Mouse (Mus musculus) kidney, embryonic 14.5 days (tissue): Measurements from ENCODE around the gene Fance. TPM values are rescaled to one million over a fixed set of nuclear protein-coding genes. Genes with fewer than 3 reads are reported as not detected.

Source experiments
- ATAC-seq: fragments of 200-750 bp; cut with Nextera tagmentation; 2 replicates; pipeline ENCODE4 v1.8.0; 2017; ENCODE audit warnings: moderate number of reproducible peaks, mild to moderate bottlenecking, moderate TSS enrichment, moderate library complexity; ENCODE audit not compliant: low FRiP score, low TSS enrichment
- H3K27ac ChIP-seq: fragments of 300-500 bp; sonication (generic); 2 replicates; pipeline ENCODE4 v1.5.1; 2014; ENCODE audit warnings: low read depth, mild to moderate bottlenecking, low read length, moderate library complexity, mixed read lengths
- H3K27me3 ChIP-seq: fragments of 300-500 bp; sonication (generic); 2 replicates; pipeline ENCODE4 v1.6.1; 2014; ENCODE audit warnings: mild to moderate bottlenecking, low read length; ENCODE audit not compliant: control insufficient read depth, insufficient read depth
- H3K36me3 ChIP-seq: fragments of 300-500 bp; sonication (generic); 2 replicates; pipeline ENCODE4 v1.6.1; 2014; ENCODE audit warnings: low read length, mixed read lengths; ENCODE audit not compliant: control insufficient read depth, insufficient read depth
- H3K4me1 ChIP-seq: fragments of 300-500 bp; sonication (generic); 2 replicates; pipeline ENCODE4 v1.6.1; 2014; ENCODE audit warnings: low read length, mixed read lengths; ENCODE audit not compliant: control insufficient read depth, insufficient read depth
- H3K4me2 ChIP-seq: fragments of 300-500 bp; sonication (generic); replicated peaks from 2 replicates; pipeline ENCODE4 v1.6.1; 2014; ENCODE audit warnings: low read depth, mild to moderate bottlenecking, low read length
- H3K4me3 ChIP-seq: fragments of 300-500 bp; sonication (generic); 2 replicates; pipeline ENCODE4 v1.5.1; 2014; ENCODE audit warnings: mild to moderate bottlenecking, low read length
- H3K9ac ChIP-seq: fragments of 300-500 bp; sonication (generic); 2 replicates; pipeline ENCODE4 v1.6.1; 2014; ENCODE audit warnings: low read depth, mild to moderate bottlenecking, low read length, moderate library complexity
- H3K9me3 ChIP-seq: fragments of 300-500 bp; sonication (generic); 2 replicates; pipeline ENCODE4 v1.6.1; 2016; ENCODE audit warnings: low read length; ENCODE audit not compliant: control insufficient read depth
- WGBS: fragments of 180-500 bp; shearing (Covaris S2); extraction: QIAGEN DNeasy Blood & Tissue Kit; methylation state at CpG from one replicate; pipeline ENCODE4 v1.1.7; 2014; 5-methylcytosine and 5-hydroxymethylcytosine counted together
- polyA plus RNA-seq: library from polyadenylated mRNA; unstranded; fragments of >200 nt; fragmentation: Nextera tagmentation; extraction: Ambion mirVana; gene quantifications from 2 replicates; pipeline ENCODE4 v1.2.1, GENCODE M21; 2014

The Fance gene
- polyA plus RNA-seq, 1 experiment from 2014 or later, result 31.9 TPM

DNA sequence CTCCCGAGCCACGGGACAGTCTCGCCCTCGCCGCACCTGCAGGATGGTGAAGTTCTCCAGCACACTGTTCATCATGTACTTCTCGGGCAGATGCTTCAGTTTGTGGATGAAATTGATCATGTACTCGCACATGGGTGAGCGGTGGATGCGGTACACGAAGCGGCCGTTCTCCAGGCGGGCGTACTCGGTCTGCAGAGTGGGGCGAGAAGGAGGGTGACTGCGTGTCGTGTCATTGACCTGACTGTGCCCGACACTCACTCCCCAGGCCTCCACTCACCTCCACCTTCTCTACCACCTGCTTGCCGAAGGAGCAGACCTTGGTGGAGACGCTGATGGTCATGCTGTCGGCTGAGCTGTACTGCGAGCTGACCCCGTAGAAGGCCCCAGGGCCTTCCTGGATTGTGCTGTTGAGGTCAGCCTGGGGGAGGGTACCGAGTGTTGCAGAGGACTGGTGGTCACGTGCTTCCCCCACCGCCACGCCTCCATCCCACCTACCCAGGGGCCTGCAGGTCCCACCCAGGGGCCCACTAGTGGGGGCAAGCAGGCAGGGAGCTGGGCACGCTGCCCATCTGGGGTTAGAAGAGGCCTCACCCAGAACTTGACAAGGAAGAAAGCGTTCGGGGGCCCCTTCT is 19.7 kb downstream of the Fance start:
- peaks cover 41% of the 10 kb centered on the region for H3K4me1 ChIP-seq
- H3K27ac ChIP-seq, result peak overlapping the region; percentile 39; the same call in 1 of the 2 replicates
- peak; percentile 8 for ATAC-seq
- no peak overlapping the region for H3K4me2 ChIP-seq
- H3K9ac ChIP-seq, result peak overlapping the region; percentile 29; the same call in 1 of the 2 replicates
- WGBS, result 44% methylated on average over 31 of the region's 31 CpGs
- peaks cover 67% of the 10 kb centered on the region for H3K36me3 ChIP-seq
- no peaks in the 10 kb centered on the region for H3K9me3 ChIP-seq
- no peaks in the 10 kb centered on the region for H3K27me3 ChIP-seq
- H3K4me3 ChIP-seq, result no peak overlapping the region

DNA sequence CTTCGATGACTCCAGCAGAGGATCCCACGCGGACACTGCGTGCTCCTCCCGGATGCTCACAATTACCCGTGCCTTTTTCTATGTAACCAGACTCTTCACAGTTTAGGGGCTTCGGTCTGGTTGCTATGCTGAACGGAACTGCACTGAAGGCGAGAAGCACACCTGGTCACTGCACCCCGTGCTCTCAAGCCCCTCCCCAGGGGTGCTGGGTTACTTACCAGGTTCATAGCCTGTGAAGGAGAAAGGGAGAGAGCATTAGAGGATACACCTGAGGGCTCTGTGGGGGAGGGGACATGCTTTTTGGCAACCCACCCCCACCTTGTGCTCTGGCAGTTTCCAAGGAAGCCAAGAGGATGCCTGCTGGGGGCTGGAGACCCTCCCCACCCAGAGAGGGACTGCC is 21.9 kb downstream of the Fance start:
- peaks cover 33% of the 10 kb centered on the region for H3K4me1 ChIP-seq
- H3K27ac ChIP-seq, result no peak overlapping the region
- no peaks in the 10 kb centered on the region for H3K9me3 ChIP-seq
- no peak overlapping the region for H3K9ac ChIP-seq
- no peak overlapping the region for H3K4me3 ChIP-seq
- ATAC-seq, result no peak
- no peak overlapping the region for H3K4me2 ChIP-seq
- H3K36me3 ChIP-seq, result peaks cover 76% of the 10 kb centered on the region
- WGBS, result 60% methylated on average over 10 of the region's 10 CpGs
- no peaks in the 10 kb centered on the region for H3K27me3 ChIP-seq

- Histone ChIP-seq H3K9ac (no peak overlapping the region), H3K4me1 (peaks cover 43% of the 10 kb centered on the region), H3K4me2 (no peak overlapping the region), H3K36me3 (peaks cover 53% of the 10 kb centered on the region), H3K27me3 (no peaks in the 10 kb centered on the region), H3K4me3 (no peak overlapping the region), H3K27ac (no peak overlapping the region), H3K9me3 (no peaks in the 10 kb centered on the region)
- no peak for ATAC-seq
- WGBS, result 89% methylated on average over 7 of the region's 7 CpGs
Observed at GRCm38 (mm10) chr17:28337547-28337946, 24.2 kb downstream of the Fance start.

- ATAC-seq, result 0 out of 2 replicates have a peak, but pooled peaks have one; percentile 11
- WGBS, result 74% methylated on average over 7 of the region's 7 CpGs
- peaks cover 38% of the 10 kb centered on the region for H3K4me1 ChIP-seq
- H3K9me3 ChIP-seq, result no peaks in the 10 kb centered on the region
- peaks cover 34% of the 10 kb centered on the region for H3K36me3 ChIP-seq
- H3K27me3 ChIP-seq, result no peaks in the 10 kb centered on the region
- H3K4me3 ChIP-seq, result no peak overlapping the region
- peak overlapping the region; percentile 62; the same call in 1 of the 2 replicates for H3K27ac ChIP-seq
- peak overlapping the region; percentile 35; the same call in 1 of the 2 replicates for H3K9ac ChIP-seq
- H3K4me2 ChIP-seq, result peak overlapping the region; percentile 38
Observed at GRCm38 (mm10) chr17:28340578-28340977, 27.3 kb downstream of the Fance start.

- peak; percentile 69 for ATAC-seq
- H3K27ac ChIP-seq, result peak overlapping the region; percentile 62; the same call in 1 of the 2 replicates
- peaks cover 29% of the 10 kb centered on the region for H3K36me3 ChIP-seq
- 6% methylated on average over 26 of the region's 26 CpGs for WGBS
- H3K9me3 ChIP-seq, result no peaks in the 10 kb centered on the region
- peak overlapping the region; percentile 38 for H3K4me2 ChIP-seq
- H3K27me3 ChIP-seq, result no peaks in the 10 kb centered on the region
- peaks cover 43% of the 10 kb centered on the region for H3K4me1 ChIP-seq
- peak overlapping the region; percentile 35; the same call in 1 of the 2 replicates for H3K9ac ChIP-seq
- peak overlapping the region; percentile 18 for H3K4me3 ChIP-seq
Observed at GRCm38 (mm10) chr17:28341091-28341490, 27.8 kb downstream of the Fance start.

DNA sequence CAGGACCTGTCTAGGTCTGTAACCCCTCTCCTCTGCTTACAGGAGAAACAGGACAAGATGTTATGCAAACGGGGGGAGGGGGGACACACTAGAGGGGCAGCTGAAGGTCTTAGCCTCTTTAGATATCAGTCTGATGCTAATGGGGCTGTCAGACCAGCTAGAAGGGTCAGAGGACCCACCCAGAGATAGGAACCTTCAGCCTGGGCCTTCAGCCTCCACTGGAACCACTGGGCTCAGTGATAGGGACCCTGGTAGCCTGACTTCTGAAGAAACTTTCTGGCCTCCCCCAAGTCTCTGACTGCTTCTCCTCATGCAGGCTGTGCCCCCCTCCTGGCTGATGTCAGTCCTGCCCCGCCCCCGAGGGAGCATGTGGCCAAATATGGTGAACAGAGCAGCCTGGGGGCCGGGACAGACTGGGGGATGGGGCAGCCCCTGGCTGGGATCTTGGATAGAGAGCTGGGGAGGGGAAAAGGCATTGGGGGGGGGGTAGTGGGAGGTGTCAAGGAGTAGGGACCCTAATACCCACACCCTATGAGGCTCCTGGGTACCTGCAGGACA is 30.8 kb downstream of the Fance start:
- Histone ChIP-seq H3K9ac (peak overlapping the region; percentile 23; the same call in 1 of the 2 replicates), H3K4me1 (peaks cover 71% of the 10 kb centered on the region), H3K36me3 (peaks cover 10% of the 10 kb centered on the region), H3K4me2 (no peak overlapping the region; the same call in 1 of the 2 replicates), H3K27me3 (no peaks in the 10 kb centered on the region), H3K27ac (no peak overlapping the region), H3K4me3 (no peak overlapping the region), H3K9me3 (no peaks in the 10 kb centered on the region)
- ATAC-seq, result no peak
- WGBS, result 31% methylated on average over 4 of the region's 4 CpGs

- no peak overlapping the region for H3K9ac ChIP-seq
- no peaks in the 10 kb centered on the region for H3K27me3 ChIP-seq
- no peak for ATAC-seq
Observed at GRCm38 (mm10) chr17:28344670-28345069, 31.4 kb downstream of the Fance start.

DNA sequence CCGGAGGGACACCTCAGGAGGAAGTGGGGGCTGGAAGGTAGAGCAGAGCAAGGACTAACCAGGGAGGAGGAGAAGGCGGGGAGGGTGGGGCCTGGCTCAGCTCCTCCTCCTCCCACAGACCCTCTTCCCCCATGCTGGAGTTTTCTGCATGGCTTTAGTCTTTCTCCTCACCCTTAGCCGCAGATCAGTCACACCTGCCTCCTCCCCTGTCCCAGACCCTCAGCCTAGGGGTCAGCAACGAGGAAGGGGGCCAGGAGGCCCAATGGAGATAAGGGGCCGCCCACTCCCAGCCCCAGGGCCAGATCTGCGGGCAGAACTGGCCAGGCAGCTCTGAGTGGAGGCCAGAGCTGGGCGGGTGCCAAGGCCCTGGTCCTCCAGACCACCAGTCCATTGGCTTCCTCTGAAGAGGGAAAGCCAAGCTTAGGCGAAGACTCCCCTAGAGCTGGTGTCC is 32.0 kb downstream of the Fance start:
- peak overlapping the region; percentile 9; the same call in 1 of the 2 replicates for H3K4me3 ChIP-seq
- 0 out of 2 replicates have a peak, but pooled peaks have one; percentile 3 for ATAC-seq

More at GRCm38 (mm10) chr17:28344670-28345069, 31.4 kb downstream of the Fance start:
- peaks cover 6% of the 10 kb centered on the region for H3K36me3 ChIP-seq
- H3K4me1 ChIP-seq, result peaks cover 75% of the 10 kb centered on the region
- WGBS, result 60% methylated on average over 3 of the region's 3 CpGs
- peak overlapping the region; percentile 92; the same call in 1 of the 2 replicates for H3K27ac ChIP-seq
- H3K9me3 ChIP-seq, result no peaks in the 10 kb centered on the region
- H3K4me2 ChIP-seq, result peak overlapping the region; percentile 40; the same call in 1 of the 2 replicates
- no peak overlapping the region for H3K4me3 ChIP-seq

GRCm38 (mm10) chr17:28345882-28346281 is 32.6 kb downstream of the Fance start:
- WGBS, result 10% methylated on average over 10 of the region's 10 CpGs
- H3K27ac ChIP-seq, result peak overlapping the region; percentile 92
- H3K27me3 ChIP-seq, result no peaks in the 10 kb centered on the region
- no peaks in the 10 kb centered on the region for H3K9me3 ChIP-seq
- H3K9ac ChIP-seq, result peak overlapping the region; percentile 45; the same call in 1 of the 2 replicates
- peak overlapping the region; percentile 9 for H3K4me3 ChIP-seq
- peak overlapping the region; percentile 40 for H3K4me2 ChIP-seq
- no peak for ATAC-seq
- H3K36me3 ChIP-seq, result no peaks in the 10 kb centered on the region
- peaks cover 67% of the 10 kb centered on the region for H3K4me1 ChIP-seq

More for the DNA sequence above, 32.0 kb downstream of the Fance start:
- Histone ChIP-seq H3K27me3 (no peaks in the 10 kb centered on the region), H3K4me1 (peaks cover 72% of the 10 kb centered on the region), H3K36me3 (no peaks in the 10 kb centered on the region), H3K9ac (peak overlapping the region; percentile 45; the same call in 1 of the 2 replicates), H3K27ac (peak overlapping the region; percentile 92), H3K4me2 (peak overlapping the region; percentile 40), H3K9me3 (no peaks in the 10 kb centered on the region)
- WGBS, result 16% methylated on average over 8 of the region's 8 CpGs
